Mouse (Mus musculus) limb, embryonic 14.5 days (tissue): ENCODE data around the gene Sec62. TPM values are rescaled to one million over a fixed set of nuclear protein-coding genes. Genes with fewer than 3 reads are reported as not detected.

Experiments
- ATAC-seq: fragments of 200-750 bp; cut with Nextera tagmentation; 2 replicates; pipeline ENCODE4 v1.8.0; 2017; ENCODE audit warnings: low read depth, moderate number of reproducible peaks, moderate TSS enrichment; ENCODE audit not compliant: low FRiP score
- DNase-seq: peaks from one replicate; pipeline ENCODE4 v3.0.0-alpha.2; 2015; ENCODE audit warnings: low spot score
- H3K27ac ChIP-seq: fragments of 300-500 bp; sonication (generic); replicated peaks from 2 replicates; pipeline ENCODE4 v1.5.1; 2014; ENCODE audit warnings: low read depth, mild to moderate bottlenecking, low read length, moderate library complexity, mixed read lengths
- H3K27me3 ChIP-seq: fragments of 300-500 bp; sonication (generic); 2 replicates; pipeline ENCODE4 v1.6.1; 2014; ENCODE audit warnings: low read length, mixed read lengths; ENCODE audit not compliant: control insufficient read depth, insufficient read depth
- H3K36me3 ChIP-seq: fragments of 300-500 bp; sonication (generic); 2 replicates; pipeline ENCODE4 v1.6.1; 2014; ENCODE audit warnings: mild to moderate bottlenecking, low read length, moderate library complexity, mixed read lengths; ENCODE audit not compliant: control insufficient read depth, insufficient read depth
- H3K4me1 ChIP-seq: fragments of 300-500 bp; sonication (generic); 2 replicates; pipeline ENCODE4 v1.6.1; 2014; ENCODE audit warnings: antibody characterized with exemption, low read length, mixed read lengths; ENCODE audit not compliant: control insufficient read depth, insufficient read depth
- H3K4me2 ChIP-seq: fragments of 300-500 bp; sonication (generic); replicated peaks from 2 replicates; pipeline ENCODE4 v1.6.1; 2014; ENCODE audit warnings: low read depth, mild to moderate bottlenecking, low read length, moderate library complexity; ENCODE audit not compliant: severe bottlenecking
- H3K4me3 ChIP-seq: fragments of 300-500 bp; sonication (generic); replicated peaks from 2 replicates; pipeline ENCODE4 v1.5.1; 2014; ENCODE audit warnings: low read length
- H3K9ac ChIP-seq: fragments of 300-500 bp; sonication (generic); 2 replicates; pipeline ENCODE4 v1.6.1; 2014; ENCODE audit warnings: mild to moderate bottlenecking, low read depth, low read length, moderate library complexity; ENCODE audit not compliant: severe bottlenecking
- H3K9me3 ChIP-seq: fragments of 300-500 bp; sonication (generic); 2 replicates; pipeline ENCODE4 v1.6.1; 2016; ENCODE audit warnings: low read length; ENCODE audit not compliant: control insufficient read depth
- POLR2A ChIP-seq: fragments of 200-500 bp; IDR thresholded peaks from 2 replicates; pipeline ENCODE4 v1.8.0; 2012; ENCODE audit warnings: inconsistent platforms, mild to moderate bottlenecking, moderate library complexity, borderline replicate concordance; ENCODE audit not compliant: insufficient read depth, insufficient read length; ENCODE audit errors: extremely low read depth
- WGBS: fragments of 180-500 bp; shearing (Covaris S2); extraction: QIAGEN DNeasy Blood & Tissue Kit; methylation state at CpG from one replicate; pipeline ENCODE4 v1.1.7; 2014; 5-methylcytosine and 5-hydroxymethylcytosine counted together
- polyA plus RNA-seq, 2 experiments: library from polyadenylated mRNA; depleted of rRNA in 1 of 2; stranded (reverse) in 1 of 2; unstranded in 1 of 2; fragments of >200 nt; fragmentation: Nextera tagmentation in 1 of 2; extraction: Ambion mirVana in 1 of 2; gene quantifications; 2 replicates each; pipeline versions ENCODE4 v1.2.1 to v1.2.3; 2012 to 2014

Sec62 gene
- polyA plus RNA-seq, 2 experiments, result 53.6 to 103 TPM

- Histone ChIP-seq H3K4me1 (no peaks in the 10 kb centered on the region), H3K4me3 (no peak overlapping the region), H3K36me3 (no peaks in the 10 kb centered on the region), H3K9me3 (peaks cover 8% of the 10 kb centered on the region; the same call in 1 of the 2 replicates), H3K27ac (no peak overlapping the region), H3K4me2 (no peak overlapping the region), H3K27me3 (no peaks in the 10 kb centered on the region), H3K9ac (no peak overlapping the region)
- TF ChIP-seq POLR2A, result no peak
- 83% methylated on average over 3 of the region's 3 CpGs for WGBS
- ATAC-seq, result no peak
- no peak for DNase-seq
Measured at GRCm38 (mm10) chr3:30833254-30833653, 40.6 kb downstream of the Sec62 start.

GRCm38 (mm10) chr3:30845755-30846154, 53.1 kb downstream of the Sec62 start:
- H3K9me3 ChIP-seq, result no peaks in the 10 kb centered on the region
- ATAC-seq, result no peak
- WGBS, result 70% methylated on average over 2 of the region's 2 CpGs
- no peak for DNase-seq
- H3K27me3 ChIP-seq, result no peaks in the 10 kb centered on the region
- no peak for TF ChIP-seq POLR2A
- H3K4me3 ChIP-seq, result no peak overlapping the region
- no peaks in the 10 kb centered on the region for H3K4me1 ChIP-seq
- H3K36me3 ChIP-seq, result no peaks in the 10 kb centered on the region
- no peak overlapping the region for H3K4me2 ChIP-seq
- H3K27ac ChIP-seq, result no peak overlapping the region
- H3K9ac ChIP-seq, result no peak overlapping the region

DNA sequence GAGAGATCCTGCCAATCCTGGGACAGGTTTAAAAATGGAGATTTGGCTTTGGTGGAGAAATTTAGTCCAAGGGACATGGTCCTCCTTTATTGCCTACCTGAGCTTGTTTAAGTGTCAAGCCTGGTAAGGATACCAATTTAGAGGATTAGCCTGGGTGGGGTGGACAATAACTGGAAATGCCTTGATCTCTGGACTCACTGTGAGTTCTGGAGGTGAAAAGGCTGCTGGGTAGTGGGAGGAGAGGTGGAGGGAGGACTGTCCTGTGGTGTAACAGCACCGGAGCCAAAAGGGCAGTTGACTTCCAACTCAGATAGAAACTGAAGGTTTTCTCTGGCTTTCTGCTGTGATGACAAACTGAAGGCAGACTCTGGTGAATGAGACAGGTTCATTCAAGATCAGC, 54.7 kb downstream of the Sec62 start:
- DNase-seq (no peak), ATAC-seq (no peak)
- no peaks in the 10 kb centered on the region for H3K36me3 ChIP-seq
- WGBS, result 67% methylated on average over 1 of the region's 1 CpGs
- no peak overlapping the region for H3K4me2 ChIP-seq
- TF ChIP-seq POLR2A, result no peak
- no peak overlapping the region for H3K27ac ChIP-seq
- H3K27me3 ChIP-seq, result no peaks in the 10 kb centered on the region
- H3K9me3 ChIP-seq, result no peaks in the 10 kb centered on the region
- no peaks in the 10 kb centered on the region; the same call in 1 of the 2 replicates for H3K4me1 ChIP-seq
- no peak overlapping the region for H3K4me3 ChIP-seq
- H3K9ac ChIP-seq, result no peak overlapping the region

DNA sequence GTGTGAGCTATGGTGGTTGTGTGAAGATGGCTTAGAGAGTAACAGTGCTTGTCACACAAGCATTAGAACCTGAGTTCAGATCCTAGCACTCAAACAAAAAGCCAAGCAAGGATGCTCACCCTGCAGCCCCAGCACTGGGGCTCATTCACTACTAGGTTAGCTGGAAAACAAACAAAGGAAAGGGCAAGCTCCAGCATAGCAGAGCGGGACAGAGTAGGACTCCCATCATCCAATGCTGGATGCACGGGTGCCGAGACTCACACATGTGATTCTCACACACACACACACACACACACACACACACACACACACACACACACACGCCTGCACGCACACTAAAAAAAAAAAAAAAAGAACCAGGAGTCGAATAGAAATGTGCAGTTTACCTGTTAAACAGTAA, 58.7 kb downstream of the Sec62 start:
- Histone ChIP-seq H3K36me3 (no peaks in the 10 kb centered on the region), H3K4me3 (no peak overlapping the region), H3K9me3 (no peaks in the 10 kb centered on the region), H3K4me1 (no peaks in the 10 kb centered on the region; the same call in 1 of the 2 replicates), H3K27me3 (no peaks in the 10 kb centered on the region; the same call in 1 of the 2 replicates), H3K27ac (no peak overlapping the region), H3K4me2 (no peak overlapping the region), H3K9ac (no peak overlapping the region)
- DNase-seq (no peak), ATAC-seq (no peak)
- WGBS, result 77% methylated on average over 6 of the region's 6 CpGs
- TF ChIP-seq POLR2A, result no peak

DNA sequence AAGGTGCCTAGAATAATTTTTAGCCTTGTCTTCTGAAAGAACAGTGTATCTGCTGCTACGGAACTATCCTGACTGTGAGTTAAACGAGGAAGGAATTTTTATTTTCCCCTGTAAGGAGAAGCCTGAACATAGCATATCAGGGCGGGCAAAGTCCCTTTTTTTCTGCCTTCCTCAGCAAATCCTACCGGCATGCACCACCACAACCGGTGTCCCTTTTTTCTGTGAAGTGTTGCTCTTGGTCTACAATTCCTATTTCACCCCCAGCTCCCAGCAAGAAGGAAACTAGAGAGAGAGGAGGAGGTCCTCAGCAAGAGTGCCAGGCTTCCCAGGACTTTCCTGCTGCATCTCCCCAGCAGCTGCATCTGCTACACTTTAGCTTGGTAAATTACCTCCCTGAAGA, 60.9 kb downstream of the Sec62 start:
- Histone ChIP-seq H3K4me1 (no peaks in the 10 kb centered on the region; the same call in 1 of the 2 replicates), H3K9ac (no peak overlapping the region), H3K27me3 (no peaks in the 10 kb centered on the region; the same call in 1 of the 2 replicates), H3K4me2 (no peak overlapping the region), H3K36me3 (no peaks in the 10 kb centered on the region), H3K27ac (no peak overlapping the region), H3K4me3 (no peak overlapping the region), H3K9me3 (no peaks in the 10 kb centered on the region)
- no peak for TF ChIP-seq POLR2A
- ATAC-seq (no peak), DNase-seq (no peak)
- WGBS, result 77% methylated on average over 5 of the region's 5 CpGs
